Mouse (Mus musculus): ENCODE measurements around the gene Cep85l. TPM values are rescaled to one million over a fixed set of nuclear protein-coding genes. Genes with fewer than 3 reads are reported as not detected.
A peak's percentile ranks its signal among the peaks of the same experiment; 100 is the strongest.

The Cep85l gene
- polyA plus RNA-seq, 2 experiments from 2014 or later = 1.8 to 2.8 TPM

DNA sequence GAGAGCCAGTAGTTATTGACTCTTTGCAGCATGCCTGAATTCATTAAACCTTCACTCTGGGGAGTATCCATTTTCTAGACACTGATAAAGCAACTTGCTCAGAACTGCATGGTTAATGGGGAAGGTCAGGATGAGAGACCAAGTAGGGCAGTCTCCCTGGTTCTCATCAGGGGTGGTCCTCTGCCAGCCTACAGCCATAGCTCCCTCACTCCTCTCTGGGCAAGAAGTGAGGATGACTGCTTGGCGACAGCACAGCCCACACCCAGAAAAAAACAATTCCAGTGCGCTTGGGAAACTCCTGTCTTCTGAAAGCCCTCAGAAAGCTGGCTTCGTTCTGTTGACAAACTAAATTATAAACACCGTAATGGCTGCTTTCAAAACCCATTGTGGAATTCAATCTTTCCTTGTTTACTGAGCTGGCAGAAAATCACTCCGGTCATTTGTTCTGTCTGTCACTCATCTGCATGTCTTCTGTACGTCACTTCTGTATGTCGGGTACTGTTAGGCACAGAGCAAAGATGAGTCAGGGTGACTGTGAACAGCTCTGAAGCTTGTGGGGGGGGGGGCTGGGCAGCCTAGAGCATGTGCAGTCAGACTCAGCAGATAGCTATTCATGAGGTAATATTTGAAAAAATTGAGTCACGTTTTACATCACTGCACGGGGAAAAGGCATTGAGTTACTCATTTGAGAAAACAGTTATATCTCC lies 15.3 kb upstream of the Cep85l start:
- no peak for ATAC-seq

DNA sequence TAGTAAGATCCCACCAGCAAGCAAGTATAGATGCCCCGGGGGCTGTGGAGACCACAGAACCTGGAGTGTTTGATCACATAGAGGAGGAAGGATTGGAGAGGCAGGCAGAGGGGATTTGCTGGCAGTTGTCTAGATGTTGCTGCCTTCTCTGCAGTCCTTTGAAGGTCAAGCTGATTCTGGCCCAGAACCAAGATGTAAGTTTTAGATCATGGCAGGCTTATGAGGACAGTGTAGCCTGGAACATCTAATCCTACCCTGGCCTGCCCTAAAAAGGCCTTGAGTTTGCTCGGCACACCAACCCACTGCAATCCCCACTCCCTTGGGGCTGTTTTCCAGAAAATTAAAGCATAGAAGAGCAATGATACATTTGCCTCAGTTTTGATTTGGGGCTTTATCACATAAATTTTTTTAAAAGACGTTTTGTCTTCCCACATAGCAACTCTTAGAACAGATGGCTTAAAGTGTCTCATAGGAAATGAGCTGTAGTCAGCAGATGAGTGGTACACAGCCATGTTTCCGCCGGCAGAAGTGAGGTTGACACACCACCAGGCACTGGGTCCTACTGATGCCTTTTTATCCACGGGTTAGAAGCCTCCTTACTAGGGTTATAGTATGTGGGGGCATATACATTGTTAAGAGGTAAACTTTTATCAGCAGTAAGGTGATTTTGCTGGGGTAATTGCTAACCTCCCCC lies 8.6 kb upstream of the Cep85l start:
- no peak for ATAC-seq

DNA sequence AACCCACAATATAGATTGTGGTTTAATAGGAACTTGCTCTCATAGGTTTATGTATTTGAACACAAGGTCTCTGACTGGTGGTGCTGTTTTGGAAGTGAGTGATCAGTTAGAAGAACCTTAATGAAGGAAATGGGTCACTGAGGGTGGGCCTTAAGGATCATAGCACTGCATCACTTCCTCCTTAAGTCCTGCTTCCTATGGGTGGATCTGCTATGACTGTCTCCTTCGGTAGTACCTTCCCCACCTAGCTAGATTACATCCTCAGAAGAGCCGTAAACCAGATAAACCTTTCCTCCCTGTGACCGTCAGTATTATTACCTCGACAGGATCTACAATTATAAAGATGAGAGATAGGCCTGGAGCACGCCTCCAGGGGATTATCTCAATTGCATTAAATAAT lies 5.7 kb upstream of the Cep85l start:
- ATAC-seq = no peak

DNA sequence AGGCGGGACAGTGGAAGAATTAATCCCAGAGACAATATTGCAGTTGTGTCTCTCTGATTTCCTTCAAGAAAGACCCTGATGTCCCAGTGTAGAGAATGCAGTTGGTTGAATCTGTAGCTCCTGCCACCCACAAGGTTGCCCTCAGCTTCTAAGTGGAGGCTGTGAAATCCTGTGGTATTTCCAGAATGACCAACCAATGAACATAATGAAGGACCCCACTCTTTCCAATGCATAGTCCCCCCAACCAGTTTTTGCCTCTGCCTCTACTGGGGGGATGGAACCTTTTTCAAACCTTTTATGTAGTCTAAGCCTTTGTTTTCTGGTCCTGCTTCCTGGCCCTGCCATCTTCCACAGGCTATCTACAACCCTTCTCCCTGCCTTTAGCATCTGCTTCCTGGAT lies 5.1 kb upstream of the Cep85l start:
- no peak for ATAC-seq

DNA sequence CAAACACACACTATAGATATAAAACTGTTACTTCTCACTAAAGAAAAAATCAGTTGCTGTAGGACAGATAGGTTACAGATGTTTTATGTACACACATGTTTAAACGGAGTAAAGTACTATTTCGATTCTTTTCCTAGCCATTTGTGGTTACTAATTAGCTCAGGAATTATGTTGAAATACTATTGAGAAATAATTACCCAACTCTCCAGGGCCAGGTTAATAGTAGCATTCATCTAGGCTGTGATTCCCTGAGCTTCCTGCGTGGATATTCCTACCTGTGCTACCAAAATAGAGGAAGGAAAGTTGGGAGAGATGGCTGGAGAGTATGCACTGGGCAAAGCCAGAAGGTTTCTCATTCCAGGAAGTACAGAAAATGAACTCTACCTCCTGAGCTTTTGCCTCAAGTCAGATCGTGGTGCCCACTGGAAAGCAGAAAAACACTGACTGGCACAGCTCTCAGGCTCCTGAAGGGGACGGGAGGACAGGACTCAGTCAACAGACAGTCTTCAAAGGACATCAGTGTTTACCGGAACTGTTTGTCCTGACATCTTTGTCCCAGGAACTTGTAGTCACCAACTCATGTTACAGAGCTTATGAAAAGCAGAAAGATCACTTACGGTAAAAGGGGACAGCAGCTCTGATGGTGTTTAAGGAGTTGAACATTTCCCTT lies 3.1 kb upstream of the Cep85l start:
- no peak for ATAC-seq

DNA sequence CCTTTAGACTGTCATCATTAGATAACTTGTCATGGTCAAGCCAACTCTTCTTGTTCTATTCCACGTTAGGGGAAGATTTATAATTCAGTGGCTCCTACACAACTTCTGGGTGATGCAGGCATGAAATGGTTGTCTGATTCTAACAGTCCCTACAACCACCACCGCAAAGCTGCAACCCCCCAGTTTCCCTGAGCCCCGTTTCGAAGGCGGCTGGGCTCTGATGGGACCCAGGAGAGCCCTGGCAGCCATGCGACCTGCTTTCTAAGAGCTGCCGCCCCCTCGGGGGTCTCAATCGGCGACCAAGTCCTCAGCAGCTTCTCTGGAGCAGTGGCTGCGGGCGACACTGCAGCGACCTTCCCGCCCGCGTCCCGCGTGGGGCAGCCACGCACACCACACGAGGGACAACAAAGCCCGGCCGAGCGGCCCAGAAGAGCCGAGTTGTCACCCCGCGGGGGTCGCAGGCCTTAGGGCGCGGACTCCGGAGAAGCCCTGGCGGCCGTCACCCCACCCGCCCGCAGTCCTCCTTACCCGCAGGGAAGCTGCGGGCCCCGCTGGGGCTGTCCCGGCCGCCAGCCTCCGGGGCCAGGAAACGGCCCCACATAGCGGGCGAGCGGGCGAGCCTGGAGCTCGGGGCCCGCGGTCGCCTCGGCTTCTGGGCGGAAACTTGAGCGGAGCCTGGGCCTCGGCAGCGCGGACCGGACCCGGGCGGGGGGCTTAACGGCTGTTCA lies 602 bp downstream of the Cep85l start:
- ATAC-seq = peak; percentile 76

DNA sequence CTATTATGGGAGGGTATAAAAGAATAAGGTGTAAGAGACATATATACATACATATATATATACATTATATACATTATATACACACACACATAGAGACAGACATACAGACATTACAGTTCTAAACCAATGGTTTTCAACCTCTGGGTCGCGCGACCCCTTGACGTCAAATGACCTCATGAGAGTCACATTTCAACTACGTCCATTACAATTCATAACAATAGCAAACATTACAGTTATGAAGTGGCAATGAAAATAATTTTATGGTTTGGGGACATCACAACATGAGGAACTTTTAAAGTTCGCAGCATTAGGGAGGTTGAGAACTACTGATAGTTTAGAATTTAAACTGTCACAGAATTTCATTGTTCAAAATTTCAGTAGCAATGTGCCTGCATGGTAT lies 1.5 kb downstream of the Cep85l start:
- no peak for ATAC-seq

DNA sequence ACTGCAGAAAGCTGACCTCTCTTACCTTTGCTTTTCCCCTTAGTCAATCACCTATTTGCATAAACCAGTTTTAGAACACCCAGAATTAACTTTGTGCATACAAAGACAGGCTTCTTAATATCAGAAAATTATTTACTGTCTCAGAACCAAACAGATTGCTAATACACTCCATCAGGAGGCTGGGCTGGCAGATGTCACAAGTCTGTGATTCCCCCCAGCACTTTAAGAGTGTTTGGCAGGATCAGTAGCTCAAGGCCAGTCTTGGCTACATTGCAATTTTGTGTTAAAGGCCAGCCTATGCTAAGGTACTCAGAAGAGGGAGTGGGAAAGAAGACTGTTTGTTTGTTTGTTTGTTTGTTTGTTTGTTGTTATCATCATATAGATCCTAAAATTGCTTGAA lies 2.7 kb downstream of the Cep85l start:
- no peak for ATAC-seq

DNA sequence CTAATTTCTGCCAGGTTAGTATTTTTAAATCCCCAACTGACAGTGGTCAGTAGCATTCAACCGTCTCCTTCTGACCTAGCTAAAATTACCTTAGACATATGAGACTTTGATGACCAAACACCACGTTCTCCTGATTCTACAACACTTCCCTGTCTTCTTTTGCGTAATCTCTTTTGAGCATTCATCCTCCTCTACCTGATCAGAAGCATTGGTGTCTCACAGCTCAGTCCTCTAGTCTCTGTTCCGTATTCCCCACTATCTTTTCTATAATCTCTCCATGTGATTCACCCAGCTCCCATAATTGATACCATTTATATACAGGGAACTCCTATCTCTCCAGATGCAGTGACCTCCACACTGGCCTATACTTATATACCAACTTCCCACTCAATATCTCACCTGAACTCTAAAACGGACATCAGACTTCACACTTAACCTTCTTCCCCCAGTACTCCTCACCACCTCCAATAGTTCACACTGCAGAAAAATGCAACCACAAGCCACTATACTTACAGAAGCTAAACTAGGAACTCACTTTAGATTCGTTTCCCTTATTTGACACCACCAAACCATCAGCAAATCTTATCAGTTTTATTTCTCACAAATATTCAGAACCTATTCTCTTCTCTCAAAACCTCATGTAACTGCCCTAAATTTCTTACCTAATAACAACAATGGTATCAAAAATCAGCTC lies 5.7 kb downstream of the Cep85l start:
- ATAC-seq = no peak

DNA sequence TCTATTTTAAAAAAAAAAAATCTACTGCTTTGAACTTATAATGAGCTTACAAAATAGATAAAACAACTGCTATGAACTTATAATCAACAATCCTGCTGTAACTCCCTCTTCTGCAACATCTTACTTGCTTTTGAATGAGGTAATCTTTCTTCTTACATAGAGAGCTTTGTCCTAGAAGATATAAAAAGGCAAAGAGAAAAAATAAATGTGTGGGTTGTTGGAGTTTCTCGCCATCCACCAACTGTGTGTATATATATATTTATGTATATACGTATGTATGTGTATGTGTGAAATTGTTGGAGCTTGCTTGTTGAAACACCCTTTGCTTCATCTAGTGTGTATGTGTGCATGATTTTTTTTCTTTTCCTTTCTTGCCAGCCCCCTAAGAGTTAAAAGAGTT lies 12.5 kb downstream of the Cep85l start:
- no peak for ATAC-seq

DNA sequence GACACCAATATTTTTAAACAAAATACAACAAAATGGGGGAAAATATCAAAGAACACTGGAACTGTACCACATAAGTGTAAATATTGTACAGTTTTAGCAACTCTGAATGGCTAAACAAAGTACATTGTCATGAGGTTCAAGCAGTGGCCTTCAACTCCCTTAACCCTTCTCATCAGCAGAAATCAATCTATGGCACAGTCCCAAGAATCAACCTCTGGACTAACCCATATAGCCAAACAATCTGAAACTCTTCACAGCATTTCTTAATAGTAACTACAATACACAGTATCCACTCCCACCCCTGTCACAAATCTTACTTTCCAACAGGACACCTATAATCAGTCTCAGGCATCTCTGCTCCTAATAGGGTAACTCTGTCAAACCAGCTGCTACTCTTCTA lies 15.4 kb downstream of the Cep85l start:
- ATAC-seq = no peak

DNA sequence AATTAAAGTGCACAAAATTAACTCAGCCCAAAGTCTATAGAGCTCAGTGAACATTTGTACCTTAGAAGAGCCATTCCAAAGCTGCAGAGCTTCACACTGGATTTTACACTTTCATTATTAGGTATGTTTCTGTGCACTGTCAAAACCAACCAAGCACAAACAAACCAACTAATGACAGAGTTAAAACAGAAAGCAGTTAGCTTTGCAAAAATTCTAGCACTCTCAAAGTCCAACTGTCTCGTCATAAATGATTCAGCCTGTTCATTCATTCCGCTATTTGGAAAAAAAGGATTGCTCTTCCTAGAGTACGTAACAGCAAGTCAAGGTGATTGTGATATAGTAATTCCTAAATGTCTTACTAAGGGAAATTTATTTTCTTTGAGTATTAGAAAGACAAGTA lies 20.7 kb downstream of the Cep85l start:
- ATAC-seq = no peak

DNA sequence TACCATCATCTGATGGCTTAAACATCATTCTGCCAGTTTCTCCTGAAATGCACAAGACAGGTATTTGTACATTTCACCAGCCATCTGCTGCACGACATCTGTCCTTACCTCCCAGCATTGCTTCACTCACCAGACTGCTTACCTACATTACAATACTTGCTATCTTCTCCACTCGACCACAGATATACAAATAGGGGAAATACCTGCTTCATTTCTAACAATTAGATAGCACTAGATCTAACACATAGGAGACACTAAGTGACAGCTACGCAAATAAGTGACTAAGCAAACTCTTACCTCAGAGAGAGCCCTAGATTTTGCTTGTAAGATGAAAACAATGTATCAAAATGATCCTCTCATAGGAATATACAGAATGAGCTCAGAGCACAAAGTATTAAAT lies 26.1 kb downstream of the Cep85l start:
- peak; percentile 80 for ATAC-seq

DNA sequence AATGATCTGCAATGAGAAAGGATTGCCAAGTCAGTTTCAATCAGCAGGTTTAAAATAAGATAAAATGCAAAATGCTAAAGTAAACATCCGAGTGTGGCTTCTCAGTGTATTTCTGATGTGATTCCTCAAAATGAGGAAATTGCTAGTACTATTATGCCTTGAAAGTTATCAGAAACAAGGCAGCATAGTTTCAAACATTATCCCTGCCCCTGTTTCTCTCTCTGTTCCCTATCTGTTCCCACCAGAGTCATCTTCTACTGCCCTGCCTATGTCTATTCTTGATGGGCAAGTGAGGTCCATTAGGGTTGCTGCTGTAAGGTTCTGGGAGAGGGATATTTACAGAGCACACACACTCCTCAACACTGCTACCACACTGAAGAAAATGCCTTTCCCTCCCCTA lies 30.5 kb downstream of the Cep85l start:
- no peak for ATAC-seq

DNA sequence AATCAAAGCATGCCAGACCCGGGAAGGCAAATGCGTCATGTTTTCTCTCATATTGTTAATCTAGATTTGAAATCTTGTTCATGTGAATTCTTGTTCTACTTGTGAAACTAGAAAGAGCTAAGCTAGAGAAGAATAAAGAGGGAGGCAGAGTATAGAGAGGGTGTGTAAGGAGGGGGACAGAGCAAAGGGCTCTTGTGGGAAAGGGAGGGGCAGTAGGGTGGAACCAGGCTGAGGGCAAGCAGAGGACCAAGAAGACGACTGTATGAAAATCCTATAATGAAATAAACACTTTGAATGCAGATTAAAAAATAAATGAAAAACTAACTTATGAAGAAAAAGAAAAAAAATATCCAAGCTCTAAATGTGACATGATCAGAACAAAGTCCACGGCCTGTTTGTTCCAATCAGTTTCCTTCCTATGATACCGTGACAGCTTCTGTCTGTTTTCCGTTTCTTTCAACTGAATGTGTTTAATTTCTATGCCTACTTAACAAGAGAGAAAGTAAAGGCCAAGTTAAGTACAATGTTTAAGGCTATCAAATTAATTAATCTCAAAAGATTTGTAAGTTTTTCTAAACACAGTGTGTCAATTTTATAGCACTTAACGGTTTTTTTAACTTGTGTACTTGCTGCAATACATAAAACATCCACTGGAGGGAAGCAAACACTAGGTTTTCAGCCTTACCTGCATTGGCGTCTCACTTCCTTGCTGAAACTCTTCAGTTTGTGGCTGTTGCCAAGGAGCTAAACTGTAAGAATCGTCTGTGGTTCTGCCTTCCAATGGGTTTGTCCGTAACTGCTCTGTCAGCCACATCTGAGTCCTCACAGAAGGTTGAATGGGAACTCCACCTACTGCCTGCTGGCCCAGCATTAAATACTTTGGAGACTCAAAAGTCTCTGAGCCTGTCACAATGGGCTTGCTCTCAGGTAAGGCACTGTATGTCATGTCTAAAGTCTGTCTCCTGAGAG lies 31.7 kb downstream of the Cep85l start:
- peak; percentile 88 for ATAC-seq

DNA sequence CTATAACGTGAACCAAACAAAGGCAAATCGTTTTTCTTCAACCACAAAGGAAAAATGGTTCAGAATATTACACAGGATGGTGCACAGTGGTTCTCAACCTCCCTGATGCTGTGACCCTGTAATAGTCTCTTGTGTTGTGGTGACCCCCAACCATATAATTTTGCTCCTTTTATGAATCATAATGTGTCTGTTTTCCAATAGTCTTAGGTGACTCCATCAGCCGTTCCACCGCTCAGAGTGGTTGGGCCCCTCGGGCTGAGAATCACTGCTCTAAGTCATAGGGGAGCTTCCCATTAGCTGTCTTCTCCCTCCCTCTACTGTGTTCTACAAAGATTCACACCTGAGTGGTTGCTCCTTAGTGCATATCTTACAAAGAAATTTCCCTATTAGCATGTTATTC lies 32.8 kb downstream of the Cep85l start:
- ATAC-seq = no peak

DNA sequence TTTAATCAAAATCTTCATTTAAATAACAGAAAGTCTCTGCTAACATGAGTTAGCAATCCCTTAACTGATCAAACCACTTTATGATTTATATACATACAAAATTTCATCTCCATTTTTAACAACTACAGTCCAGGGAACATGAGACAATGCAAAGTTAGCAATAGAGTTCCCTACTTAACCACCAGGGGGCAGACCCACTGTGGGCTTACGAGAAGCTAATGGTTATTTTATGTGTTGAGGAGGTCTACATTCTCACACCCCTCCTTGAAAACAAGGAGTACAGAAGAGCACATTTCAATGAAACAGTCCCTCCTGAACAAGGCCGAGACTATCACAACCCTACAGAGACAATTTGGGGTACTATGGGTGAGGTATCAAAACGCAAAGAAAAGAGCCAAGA lies 33.2 kb downstream of the Cep85l start:
- ATAC-seq = peak; percentile 62

DNA sequence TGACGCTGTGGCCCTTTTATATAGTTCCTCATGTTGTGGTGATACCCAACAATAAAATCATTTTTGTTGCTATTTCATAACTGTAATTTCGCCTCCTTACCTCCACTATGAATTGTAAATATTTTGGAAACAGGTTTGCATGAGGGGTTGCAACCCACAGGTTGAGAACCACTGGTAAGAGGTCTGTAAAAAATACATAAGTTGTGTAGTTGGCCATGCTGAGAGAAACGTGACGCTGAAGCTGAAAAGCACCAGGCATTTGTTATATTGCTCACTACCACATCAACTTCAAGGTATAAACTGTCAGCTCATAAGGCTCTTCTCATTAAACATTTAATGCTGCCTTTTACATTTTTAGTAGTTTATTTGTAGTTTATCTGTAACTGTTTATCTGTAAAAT lies 34.2 kb downstream of the Cep85l start:
- ATAC-seq = no peak

DNA sequence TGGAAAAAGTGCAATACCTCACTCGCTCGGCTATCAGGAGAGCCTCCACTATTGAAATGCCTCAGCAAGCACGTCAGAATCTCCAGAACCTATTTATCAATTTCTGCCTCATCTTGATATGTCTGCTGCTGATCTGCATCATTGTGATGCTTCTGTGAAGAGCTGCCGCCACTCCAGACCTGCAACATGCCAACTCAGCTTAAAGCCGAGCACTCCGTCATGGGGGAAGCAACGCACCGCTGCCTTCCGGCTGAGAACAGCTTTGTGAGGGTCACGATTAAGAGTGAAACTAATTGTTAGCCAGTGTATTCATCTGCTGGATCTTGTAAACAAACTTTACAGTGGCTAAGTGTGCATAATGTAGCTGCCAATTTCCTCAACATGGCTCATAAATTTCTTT lies 35.9 kb downstream of the Cep85l start:
- ATAC-seq = peak; percentile 11

DNA sequence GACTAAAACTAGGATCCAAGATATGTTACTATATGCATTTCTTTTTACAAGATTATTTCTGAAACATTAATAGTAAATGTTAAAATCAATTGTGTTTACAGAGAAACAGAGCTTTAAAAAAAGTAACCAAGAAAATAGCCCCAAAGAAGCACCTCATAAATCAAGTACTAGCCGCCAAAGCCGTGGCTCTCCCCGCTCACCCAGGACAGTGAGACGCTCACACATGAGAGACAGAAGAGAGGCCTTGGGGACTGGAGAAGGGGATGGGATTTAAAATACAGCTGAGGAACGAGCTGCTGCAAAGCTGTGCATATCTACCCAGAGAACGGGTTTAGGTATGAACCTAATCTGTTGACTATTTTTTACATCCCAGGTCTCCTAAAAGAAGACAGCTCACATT lies 36.4 kb downstream of the Cep85l start:
- ATAC-seq = no peak

DNA sequence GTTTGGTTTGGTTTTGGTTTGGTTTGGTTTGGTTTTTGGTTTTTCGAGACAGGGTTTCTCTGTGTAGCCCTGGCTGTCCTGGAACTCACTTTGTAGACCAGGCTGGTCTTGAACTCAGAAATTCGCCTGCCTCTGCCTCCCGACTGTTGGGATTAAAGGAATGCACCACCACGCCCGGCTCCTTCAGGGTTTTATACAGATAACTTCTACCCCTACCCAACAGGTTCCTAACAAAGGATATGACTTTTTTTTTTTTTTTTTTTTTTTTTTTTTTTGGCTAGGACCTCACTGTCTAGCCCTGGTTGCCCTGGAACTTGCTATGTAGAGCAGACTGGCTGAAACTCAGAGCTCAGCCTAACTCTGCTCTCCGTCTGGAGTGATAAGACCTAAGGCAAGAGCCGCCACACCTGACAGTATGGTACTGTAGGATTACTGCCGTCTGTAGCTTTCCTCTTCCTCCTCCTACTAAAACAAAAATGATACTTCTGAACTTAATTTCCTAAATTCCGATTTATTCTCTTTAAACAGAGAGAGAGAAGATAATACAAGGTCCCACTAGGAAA lies 37.5 kb downstream of the Cep85l start:
- no peak for ATAC-seq

Measured in CD4-positive, CD25-positive, alpha-beta regulatory T cell, adult 4 months (primary cell).